Mouse (Mus musculus): ENCODE results near the gene Rasl11b. TPM values are rescaled to one million over a fixed set of nuclear protein-coding genes. Genes with fewer than 3 reads are reported as not detected.

The Rasl11b gene
- polyA plus RNA-seq, 1 experiment from 2014 or later: 9.4 TPM

DNA sequence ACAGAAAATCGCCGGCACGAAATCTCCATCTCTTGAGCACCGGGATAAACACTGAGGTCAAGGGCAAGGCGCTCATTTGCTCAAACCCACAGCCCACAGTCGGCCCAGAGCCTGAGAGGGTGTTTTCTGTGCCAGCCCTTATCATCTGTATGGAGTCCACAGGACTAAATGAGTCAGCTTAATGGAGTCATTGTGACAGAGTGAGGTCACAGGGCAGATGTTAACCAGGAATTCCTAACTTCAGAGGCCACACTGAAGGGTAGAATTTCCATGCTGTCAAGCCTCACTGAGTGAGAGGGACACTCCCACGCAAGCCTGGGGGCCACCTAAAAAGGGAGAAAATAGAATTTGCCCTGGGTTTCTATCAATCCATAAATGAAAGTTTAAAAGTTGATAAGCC lies 35.2 kb upstream of the Rasl11b start:
- WGBS (ENCODE audit: insufficient replicate concordance): 44% methylated on average over 7 of the region's 7 CpGs
- Histone ChIP-seq H3K4me2 (ENCODE audit: low read depth, low read length) (no peak overlapping the region), H3K36me3 (replicated peaks; ENCODE audit: insufficient read depth, low read length) (no peaks in the 10 kb centered on the region), H3K27ac (ENCODE audit: low read depth) (no peak overlapping the region), H3K9me3 (ENCODE audit: low read length) (no peaks in the 10 kb centered on the region), H3K27me3 (ENCODE audit: insufficient read depth, low read length) (no peaks in the 10 kb centered on the region), H3K4me3 (ENCODE audit: low read depth, low read length) (no peak overlapping the region), H3K9ac (replicated peaks) (no peak overlapping the region), H3K4me1 (ENCODE audit: insufficient read depth) (peaks cover 7% of the 10 kb centered on the region)
- TF ChIP-seq CTCF (IDR thresholded peaks at IDR 0.05; ENCODE audit: low read depth): no peak
- no peak for TF ChIP-seq EP300 (IDR thresholded peaks at IDR 0.05; ENCODE audit: low read depth)
- ATAC-seq (peak; percentile 60), DNase-seq (no peak)

DNA sequence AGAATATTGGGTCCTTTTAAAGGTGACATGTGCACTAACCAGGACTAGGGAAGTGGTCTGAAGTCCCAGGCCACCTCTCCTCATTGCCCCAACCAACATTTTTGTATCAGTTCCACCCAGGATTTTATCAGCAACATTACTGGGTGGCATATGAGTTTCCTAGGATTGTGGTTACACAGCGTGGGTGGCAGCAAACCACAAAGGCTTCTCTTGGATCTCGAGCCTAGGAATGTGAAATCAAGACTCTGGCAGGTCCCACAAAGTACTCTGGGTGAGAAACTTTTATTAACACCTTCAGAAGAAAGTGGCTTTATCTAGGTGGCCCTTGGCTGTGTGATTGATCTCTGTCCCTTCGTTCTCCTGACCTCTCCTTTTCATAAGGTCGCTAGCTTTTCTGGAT lies 34.7 kb upstream of the Rasl11b start:
- WGBS (ENCODE audit: insufficient replicate concordance): 56% methylated on average over 4 of the region's 4 CpGs
- Histone ChIP-seq H3K4me2 (ENCODE audit: low read depth, low read length) (no peak overlapping the region), H3K9ac (replicated peaks) (no peak overlapping the region), H3K36me3 (replicated peaks; ENCODE audit: insufficient read depth, low read length) (no peaks in the 10 kb centered on the region), H3K4me3 (ENCODE audit: low read depth, low read length) (no peak overlapping the region), H3K4me1 (ENCODE audit: insufficient read depth) (peaks cover 7% of the 10 kb centered on the region), H3K27ac (ENCODE audit: low read depth) (no peak overlapping the region), H3K27me3 (ENCODE audit: insufficient read depth, low read length) (no peaks in the 10 kb centered on the region), H3K9me3 (ENCODE audit: low read length) (no peaks in the 10 kb centered on the region)
- no peak for TF ChIP-seq EP300 (IDR thresholded peaks at IDR 0.05; ENCODE audit: low read depth)
- no peak for TF ChIP-seq CTCF (IDR thresholded peaks at IDR 0.05; ENCODE audit: low read depth)
- no peak for DNase-seq
- ATAC-seq: no peak

DNA sequence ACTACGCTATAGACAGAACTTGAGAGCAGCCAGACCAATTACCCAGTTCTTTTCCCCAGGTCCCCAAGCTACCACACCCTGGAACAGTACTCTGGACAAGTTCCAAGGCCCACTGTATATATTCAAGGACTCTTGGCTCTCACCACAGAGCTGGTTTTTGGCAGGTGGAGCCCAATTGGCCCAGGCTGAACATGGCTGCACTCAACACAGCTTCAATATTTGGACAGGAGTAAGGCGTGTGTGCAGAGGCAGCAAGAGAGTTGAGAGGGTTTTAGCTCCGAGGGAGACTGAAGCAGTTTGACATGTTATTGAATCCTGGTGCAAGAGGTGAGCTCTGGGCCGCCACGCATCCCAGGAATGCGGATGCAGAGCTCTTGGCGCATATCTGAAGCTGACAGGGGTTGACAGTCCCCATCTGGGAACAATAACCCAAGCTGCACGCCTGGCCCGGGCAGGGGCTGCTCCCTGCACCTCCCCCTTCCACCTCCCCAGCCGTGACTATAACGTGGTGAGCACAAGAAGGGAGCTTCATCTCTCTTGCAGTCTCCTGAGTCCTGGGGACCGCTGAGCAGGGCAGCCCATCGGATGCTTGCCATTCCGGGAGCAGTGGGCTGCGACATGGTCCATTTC lies 33.7 kb upstream of the Rasl11b start:
- DNase-seq: no peak
- H3K27ac ChIP-seq (ENCODE audit: low read depth): no peak overlapping the region
- no peaks in the 10 kb centered on the region for H3K27me3 ChIP-seq (ENCODE audit: insufficient read depth, low read length)
- no peaks in the 10 kb centered on the region for H3K9me3 ChIP-seq (ENCODE audit: low read length)
- no peak overlapping the region for H3K9ac ChIP-seq (replicated peaks)
- no peak overlapping the region for H3K4me3 ChIP-seq (ENCODE audit: low read depth, low read length)
- peaks cover 11% of the 10 kb centered on the region for H3K4me1 ChIP-seq (ENCODE audit: insufficient read depth)
- no peak for ATAC-seq
- no peaks in the 10 kb centered on the region for H3K36me3 ChIP-seq (replicated peaks; ENCODE audit: insufficient read depth, low read length)
- WGBS (ENCODE audit: insufficient replicate concordance): 45% methylated on average over 15 of the region's 15 CpGs
- TF ChIP-seq EP300 (IDR thresholded peaks at IDR 0.05; ENCODE audit: low read depth): no peak
- no peak for TF ChIP-seq CTCF (IDR thresholded peaks at IDR 0.05; ENCODE audit: low read depth)
- no peak overlapping the region for H3K4me2 ChIP-seq (ENCODE audit: low read depth, low read length)

DNA sequence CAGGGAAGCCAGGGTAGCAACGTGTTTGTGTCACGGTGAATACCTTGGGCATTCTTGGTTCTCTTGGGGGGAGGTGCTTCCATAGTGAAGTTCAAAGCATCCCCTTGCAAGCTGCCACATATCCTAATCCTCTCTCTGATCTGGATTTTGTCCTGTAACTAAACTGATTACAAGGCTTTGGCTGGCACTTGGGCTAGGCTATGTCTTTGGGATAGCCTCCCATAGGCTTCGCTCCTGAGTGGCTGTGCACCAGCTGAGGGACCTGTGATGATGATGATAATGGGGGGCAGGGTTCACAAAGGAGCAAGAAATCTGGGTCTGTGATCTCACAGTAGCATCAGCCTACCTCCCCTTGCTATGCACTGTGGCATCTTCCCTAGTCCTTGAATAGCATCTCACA lies 33.1 kb upstream of the Rasl11b start:
- WGBS (ENCODE audit: insufficient replicate concordance): 84% methylated on average over 3 of the region's 3 CpGs
- no peak for DNase-seq
- ATAC-seq: no peak
- Histone ChIP-seq H3K36me3 (replicated peaks; ENCODE audit: insufficient read depth, low read length) (no peaks in the 10 kb centered on the region), H3K27me3 (ENCODE audit: insufficient read depth, low read length) (no peaks in the 10 kb centered on the region), H3K27ac (ENCODE audit: low read depth) (no peak overlapping the region), H3K4me1 (ENCODE audit: insufficient read depth) (peaks cover 12% of the 10 kb centered on the region), H3K4me2 (ENCODE audit: low read depth, low read length) (no peak overlapping the region), H3K9ac (replicated peaks) (no peak overlapping the region), H3K9me3 (ENCODE audit: low read length) (no peaks in the 10 kb centered on the region), H3K4me3 (ENCODE audit: low read depth, low read length) (no peak overlapping the region)
- no peak for TF ChIP-seq CTCF (IDR thresholded peaks at IDR 0.05; ENCODE audit: low read depth)
- TF ChIP-seq EP300 (IDR thresholded peaks at IDR 0.05; ENCODE audit: low read depth): no peak

DNA sequence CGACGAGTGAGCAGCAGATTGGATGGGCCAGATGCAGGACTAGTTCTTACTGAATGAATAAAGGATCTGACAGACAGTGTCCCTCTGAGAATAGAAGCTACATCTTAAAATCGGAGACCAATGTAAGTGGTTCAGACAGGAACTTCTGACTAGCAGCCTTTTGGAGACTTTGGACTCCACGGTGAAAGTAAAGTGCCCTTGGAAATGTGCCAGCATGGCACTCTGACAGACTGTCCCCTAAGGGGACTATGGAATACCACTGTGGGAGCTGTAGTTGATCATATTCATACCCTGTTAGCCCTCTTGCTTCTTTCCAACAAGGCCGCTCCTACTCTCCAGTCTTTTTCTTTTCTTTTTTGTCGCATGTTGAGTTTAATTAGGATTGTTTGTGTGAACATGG lies 31.9 kb upstream of the Rasl11b start:
- Histone ChIP-seq H3K9me3 (ENCODE audit: low read length) (no peaks in the 10 kb centered on the region), H3K9ac (replicated peaks) (no peak overlapping the region), H3K36me3 (replicated peaks; ENCODE audit: insufficient read depth, low read length) (no peaks in the 10 kb centered on the region), H3K27me3 (ENCODE audit: insufficient read depth, low read length) (no peaks in the 10 kb centered on the region), H3K4me2 (ENCODE audit: low read depth, low read length) (no peak overlapping the region), H3K27ac (ENCODE audit: low read depth) (no peak overlapping the region), H3K4me3 (ENCODE audit: low read depth, low read length) (no peak overlapping the region), H3K4me1 (ENCODE audit: insufficient read depth) (peaks cover 12% of the 10 kb centered on the region)
- DNase-seq: peak; percentile 21
- WGBS (ENCODE audit: insufficient replicate concordance): 77% methylated on average over 6 of the region's 6 CpGs
- ATAC-seq: no peak
- TF ChIP-seq EP300 (IDR thresholded peaks at IDR 0.05; ENCODE audit: low read depth): no peak
- no peak for TF ChIP-seq CTCF (IDR thresholded peaks at IDR 0.05; ENCODE audit: low read depth)

DNA sequence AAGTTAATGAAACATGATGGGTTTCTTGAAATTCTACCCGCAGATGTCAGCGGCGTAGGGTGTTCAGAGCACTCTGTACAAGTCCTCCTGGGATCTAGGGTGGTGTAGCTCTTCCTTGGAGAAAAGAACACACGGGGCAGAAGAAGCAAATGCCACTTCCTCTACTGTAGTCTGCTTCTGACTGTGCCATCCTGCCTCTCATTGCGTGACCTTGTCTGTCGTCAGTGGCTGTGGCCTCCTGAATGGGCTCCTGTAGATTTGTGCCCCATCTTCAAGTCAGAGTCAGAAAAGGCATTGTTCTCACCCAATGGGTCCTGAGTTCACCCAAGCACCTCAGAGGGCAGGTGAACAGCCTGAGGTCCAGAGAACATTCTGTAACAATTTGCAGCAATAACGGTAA lies 30.5 kb upstream of the Rasl11b start:
- peak; percentile 18; the same call in 1 of the 2 replicates for ATAC-seq
- Histone ChIP-seq H3K27me3 (ENCODE audit: insufficient read depth, low read length) (no peaks in the 10 kb centered on the region), H3K9ac (replicated peaks) (no peak overlapping the region), H3K4me1 (ENCODE audit: insufficient read depth) (peaks cover 12% of the 10 kb centered on the region), H3K36me3 (replicated peaks; ENCODE audit: insufficient read depth, low read length) (no peaks in the 10 kb centered on the region), H3K4me3 (ENCODE audit: low read depth, low read length) (no peak overlapping the region), H3K27ac (ENCODE audit: low read depth) (peak overlapping the region; percentile 9; the same call in 1 of the 2 replicates), H3K9me3 (ENCODE audit: low read length) (no peaks in the 10 kb centered on the region), H3K4me2 (ENCODE audit: low read depth, low read length) (no peak overlapping the region)
- DNase-seq: peak; percentile 19
- WGBS (ENCODE audit: insufficient replicate concordance): 73% methylated on average over 7 of the region's 7 CpGs
- no peak for TF ChIP-seq CTCF (IDR thresholded peaks at IDR 0.05; ENCODE audit: low read depth)

DNA sequence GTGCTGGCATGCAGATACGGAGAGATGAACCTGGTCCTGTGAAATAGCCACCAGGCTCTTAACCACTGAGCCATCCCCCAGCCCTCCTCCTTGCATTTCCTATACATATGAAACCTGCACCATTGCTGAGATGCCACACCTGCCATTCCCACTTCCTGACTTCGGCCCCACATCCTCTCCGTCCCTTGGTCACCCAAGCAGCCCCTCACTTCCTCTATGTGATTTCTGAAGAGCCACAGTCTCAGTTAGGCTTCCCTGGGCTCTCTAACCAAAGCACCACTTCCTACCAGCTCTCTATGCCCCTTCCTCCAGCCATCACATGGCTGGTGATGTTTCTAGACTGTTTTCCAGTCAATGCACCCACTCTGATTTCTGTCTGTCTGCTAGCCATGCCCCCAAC lies 28.4 kb upstream of the Rasl11b start:
- H3K36me3 ChIP-seq (replicated peaks; ENCODE audit: insufficient read depth, low read length): no peaks in the 10 kb centered on the region
- no peak overlapping the region for H3K9ac ChIP-seq (replicated peaks)
- TF ChIP-seq EP300 (IDR thresholded peaks at IDR 0.05; ENCODE audit: low read depth) (no peak), CTCF (IDR thresholded peaks at IDR 0.05; ENCODE audit: low read depth) (no peak)
- H3K4me3 ChIP-seq (ENCODE audit: low read depth, low read length): no peak overlapping the region
- DNase-seq: no peak
- no peaks in the 10 kb centered on the region for H3K9me3 ChIP-seq (ENCODE audit: low read length)
- H3K4me1 ChIP-seq (ENCODE audit: insufficient read depth): peaks cover 13% of the 10 kb centered on the region
- no peak overlapping the region for H3K4me2 ChIP-seq (ENCODE audit: low read depth, low read length)
- no peaks in the 10 kb centered on the region for H3K27me3 ChIP-seq (ENCODE audit: insufficient read depth, low read length)
- WGBS (ENCODE audit: insufficient replicate concordance): 45% methylated on average over 3 of the region's 3 CpGs
- no peak for ATAC-seq
- H3K27ac ChIP-seq (ENCODE audit: low read depth): no peak overlapping the region

All from liver, postnatal 0 days (tissue).